Mouse (Mus musculus) urinary bladder, postnatal 10 days (tissue): Measurements from ENCODE around the gene Taar5.

Experiments
- DNase-seq: peaks from one replicate; pipeline ENCODE4 v3.0.0; 2022; ENCODE audit warnings: low spot score

Gene Taar5

DNA sequence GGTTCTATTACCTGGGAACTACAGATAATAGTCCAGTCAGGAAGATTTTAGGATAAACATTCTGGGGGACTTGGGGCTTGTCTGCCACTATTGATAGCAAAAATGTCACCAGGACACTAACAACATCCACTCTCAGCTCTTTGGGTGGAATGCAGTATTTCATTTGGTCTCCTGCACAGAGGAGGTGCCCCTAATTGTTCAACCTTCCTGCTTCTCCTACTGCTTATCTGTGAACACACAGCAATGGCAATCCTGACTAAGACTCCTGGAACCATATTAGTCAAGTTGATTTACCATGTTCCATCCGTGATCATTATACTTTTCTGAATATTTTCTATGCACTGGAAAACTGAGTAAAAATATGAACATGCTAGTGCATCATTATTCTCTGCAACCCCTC, 37.6 kb downstream of the Taar5 start:
- no peak for DNase-seq
